Mouse (Mus musculus) forebrain, postnatal 0 days (tissue): ENCODE results near the gene Akap7. TPM values are rescaled to one million over a fixed set of nuclear protein-coding genes. Genes with fewer than 3 reads are reported as not detected.

ENCODE experiments used
- ATAC-seq: fragments of 200-750 bp; cut with Nextera tagmentation; 2 replicates; pipeline ENCODE4 v1.8.0; 2017; ENCODE audit warnings: mild to moderate bottlenecking, moderate library complexity
- DNase-seq: peaks from one replicate; pipeline ENCODE4 v3.0.0-alpha.2; 2015
- H3K27ac ChIP-seq: fragments of 300-500 bp; sonication (generic); 2 replicates; pipeline ENCODE4 v1.5.1; 2014; ENCODE audit warnings: low read depth, mild to moderate bottlenecking, antibody characterized with exemption, low read length, moderate library complexity, mixed read lengths
- H3K27me3 ChIP-seq: fragments of 300-500 bp; sonication (generic); 2 replicates; pipeline ENCODE4 v1.6.1; 2014; ENCODE audit warnings: mild to moderate bottlenecking, low read length, mixed read lengths; ENCODE audit not compliant: insufficient read depth
- H3K36me3 ChIP-seq: fragments of 300-500 bp; sonication (generic); 2 replicates; pipeline ENCODE4 v1.6.1; 2014; ENCODE audit warnings: mild to moderate bottlenecking, moderate library complexity; ENCODE audit not compliant: insufficient read depth
- H3K4me1 ChIP-seq: fragments of 300-500 bp; sonication (generic); 2 replicates; pipeline ENCODE4 v1.6.1; 2014; ENCODE audit warnings: antibody characterized with exemption; ENCODE audit not compliant: insufficient read depth
- H3K4me2 ChIP-seq: fragments of 300-500 bp; sonication (generic); 2 replicates; pipeline ENCODE4 v1.6.1; 2014; ENCODE audit warnings: low read depth, mild to moderate bottlenecking, moderate library complexity
- H3K4me3 ChIP-seq: fragments of 300-500 bp; sonication (generic); 2 replicates; pipeline ENCODE4 v1.5.1; 2014; ENCODE audit warnings: low read depth, low read length, mixed read lengths
- H3K9ac ChIP-seq: fragments of 300-500 bp; sonication (generic); 2 replicates; pipeline ENCODE4 v1.6.1; 2014; ENCODE audit warnings: mild to moderate bottlenecking
- H3K9me3 ChIP-seq: fragments of 300-500 bp; sonication (generic); 2 replicates; pipeline ENCODE4 v1.6.1; 2016; ENCODE audit warnings: low read length
- CTCF ChIP-seq: sonication (generic); IDR thresholded peaks from 2 replicates; pipeline ENCODE4 v1.5.1; 2016; ENCODE audit warnings: antibody characterized with exemption, control low read depth, low read depth
- WGBS: fragments of 180-500 bp; shearing (Covaris S2); extraction: QIAGEN DNeasy Blood & Tissue Kit; methylation state at CpG from one replicate; pipeline ENCODE4 v1.1.7; 2014; 5-methylcytosine and 5-hydroxymethylcytosine counted together
- polyA plus RNA-seq: library from polyadenylated mRNA; unstranded; fragments of >200 nt; fragmentation: Nextera tagmentation; extraction: Ambion mirVana; gene quantifications from 2 replicates; pipeline ENCODE4 v1.2.1, GENCODE M21; 2015
- total RNA-seq: library from RNA; depleted of rRNA; stranded (reverse); fragments of >200 nt; gene quantifications from 2 replicates; pipeline ENCODE4 v1.2.3, GENCODE M21; 2014

The Akap7 gene
- total and polyA plus RNA-seq, 2 experiments from 2014 or later = 64.2 to 106 TPM

DNA sequence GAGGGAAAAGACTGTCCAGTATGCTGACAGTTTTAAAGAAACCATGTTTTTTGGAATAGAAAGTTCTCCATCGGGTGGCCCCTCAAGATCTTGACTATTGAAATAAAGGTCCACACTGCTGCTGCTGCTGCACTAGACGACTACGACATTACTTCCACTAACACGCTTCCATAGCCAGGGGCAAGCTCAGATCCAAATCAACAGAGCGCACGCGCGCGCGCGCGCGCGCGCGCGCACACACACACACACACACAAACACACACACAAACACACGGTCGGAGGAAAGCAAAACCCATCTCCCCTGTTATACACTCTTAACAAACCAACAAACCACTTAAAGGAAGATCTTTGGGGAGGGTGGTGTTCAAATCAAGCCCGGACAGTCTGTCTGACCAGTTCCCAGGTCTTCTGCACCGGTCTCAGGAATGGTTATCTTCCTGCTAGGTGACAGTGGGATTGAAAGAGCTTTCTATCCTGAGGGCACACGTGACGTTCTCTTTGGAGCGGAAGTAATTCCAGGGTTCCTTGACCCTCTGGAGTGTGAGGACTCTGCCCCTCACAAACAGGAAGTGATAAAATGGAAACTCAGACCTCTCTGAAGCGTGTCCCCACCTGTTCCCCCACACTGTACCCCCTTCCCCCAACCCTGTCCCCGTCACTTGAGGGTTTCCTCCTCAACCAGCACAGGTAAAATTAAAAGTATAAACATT, 32.9 kb downstream of the Akap7 start:
- no peak for ATAC-seq
- no peaks in the 10 kb centered on the region for H3K27me3 ChIP-seq
- no peak for DNase-seq
- no peak overlapping the region for H3K27ac ChIP-seq
- H3K4me3 ChIP-seq = no peak overlapping the region
- H3K36me3 ChIP-seq = no peaks in the 10 kb centered on the region
- no peaks in the 10 kb centered on the region for H3K4me1 ChIP-seq
- H3K9ac ChIP-seq = no peak overlapping the region
- 91% methylated on average over 26 of the region's 26 CpGs for WGBS
- no peaks in the 10 kb centered on the region for H3K9me3 ChIP-seq
- TF ChIP-seq CTCF = no peak
- no peak overlapping the region for H3K4me2 ChIP-seq

DNA sequence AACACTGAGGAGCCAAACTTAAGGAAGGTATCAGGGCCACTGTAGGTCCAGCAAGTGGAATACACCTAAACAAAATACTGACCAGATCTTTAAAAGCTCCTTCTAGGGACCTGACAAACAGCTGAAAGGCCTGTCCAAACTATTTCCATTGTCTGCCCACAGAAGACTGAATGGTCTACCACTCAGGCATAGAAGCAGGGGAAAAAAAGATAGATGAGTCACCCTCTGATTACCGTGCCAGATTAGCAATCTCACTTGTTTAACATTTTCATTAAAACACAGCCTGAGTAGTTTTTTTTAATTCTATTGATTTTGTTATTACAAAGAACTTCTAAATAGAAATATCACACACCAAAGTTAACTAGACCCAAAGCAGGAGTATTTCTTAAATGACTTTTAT, 33.9 kb downstream of the Akap7 start:
- no peak overlapping the region for H3K9ac ChIP-seq
- ATAC-seq (no peak), DNase-seq (no peak)

DNA sequence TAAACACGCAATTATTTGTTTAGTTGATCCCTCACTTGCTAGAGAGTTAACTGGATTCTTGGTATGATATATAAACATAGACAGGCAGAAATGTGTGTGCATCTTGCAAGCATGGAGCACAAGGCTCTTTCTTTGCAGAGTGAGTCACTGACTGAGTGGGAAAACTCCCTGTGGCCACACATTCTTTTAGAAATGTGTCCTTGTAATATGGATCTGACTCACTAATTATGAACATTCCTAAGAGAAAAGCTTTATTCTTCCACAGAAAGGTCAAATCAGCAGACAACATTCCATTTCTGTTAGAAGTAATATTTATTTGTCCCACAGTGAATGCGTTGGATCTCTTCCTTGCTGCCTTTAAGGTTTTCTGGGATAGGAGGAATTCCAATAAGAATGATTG, 35.9 kb downstream of the Akap7 start:
- Histone ChIP-seq H3K27me3 (no peaks in the 10 kb centered on the region), H3K9ac (no peak overlapping the region), H3K4me2 (no peak overlapping the region), H3K36me3 (no peaks in the 10 kb centered on the region), H3K4me3 (no peak overlapping the region), H3K27ac (no peak overlapping the region), H3K9me3 (no peaks in the 10 kb centered on the region), H3K4me1 (no peaks in the 10 kb centered on the region)
- 90% methylated on average over 2 of the region's 2 CpGs for WGBS
- ATAC-seq (no peak), DNase-seq (no peak)
- no peak for TF ChIP-seq CTCF

More for the DNA sequence above, 33.9 kb downstream of the Akap7 start:
- Histone ChIP-seq H3K9me3 (no peaks in the 10 kb centered on the region), H3K36me3 (no peaks in the 10 kb centered on the region), H3K27me3 (no peaks in the 10 kb centered on the region), H3K4me1 (no peaks in the 10 kb centered on the region), H3K4me3 (no peak overlapping the region), H3K4me2 (no peak overlapping the region), H3K27ac (no peak overlapping the region)
- no peak for TF ChIP-seq CTCF
- WGBS = 49% methylated on average over 1 of the region's 1 CpGs

DNA sequence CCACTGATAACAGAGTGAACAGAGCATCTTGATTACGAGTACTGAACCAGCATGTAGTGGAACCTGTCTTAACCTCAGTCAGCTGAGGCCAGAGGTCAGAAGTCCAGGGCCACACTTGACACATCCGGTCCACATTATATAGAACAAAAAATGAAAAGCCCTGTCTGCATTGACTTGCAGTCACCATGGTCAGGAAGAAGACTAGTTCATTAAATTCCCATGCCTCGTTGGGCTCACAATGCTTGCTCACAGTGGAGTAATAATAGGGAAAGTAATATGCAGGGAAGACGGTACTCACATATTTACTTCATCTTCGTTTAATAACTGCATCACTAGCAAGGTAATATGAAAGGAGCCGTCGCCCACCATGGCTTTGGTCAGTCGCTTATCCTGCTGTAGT, 36.5 kb downstream of the Akap7 start:
- Histone ChIP-seq H3K4me2 (no peak overlapping the region), H3K9ac (no peak overlapping the region), H3K4me1 (no peaks in the 10 kb centered on the region), H3K36me3 (no peaks in the 10 kb centered on the region), H3K27me3 (no peaks in the 10 kb centered on the region), H3K9me3 (no peaks in the 10 kb centered on the region), H3K4me3 (no peak overlapping the region), H3K27ac (no peak overlapping the region)
- 73% methylated on average over 8 of the region's 8 CpGs for WGBS
- DNase-seq (no peak), ATAC-seq (no peak)
- no peak for TF ChIP-seq CTCF

DNA sequence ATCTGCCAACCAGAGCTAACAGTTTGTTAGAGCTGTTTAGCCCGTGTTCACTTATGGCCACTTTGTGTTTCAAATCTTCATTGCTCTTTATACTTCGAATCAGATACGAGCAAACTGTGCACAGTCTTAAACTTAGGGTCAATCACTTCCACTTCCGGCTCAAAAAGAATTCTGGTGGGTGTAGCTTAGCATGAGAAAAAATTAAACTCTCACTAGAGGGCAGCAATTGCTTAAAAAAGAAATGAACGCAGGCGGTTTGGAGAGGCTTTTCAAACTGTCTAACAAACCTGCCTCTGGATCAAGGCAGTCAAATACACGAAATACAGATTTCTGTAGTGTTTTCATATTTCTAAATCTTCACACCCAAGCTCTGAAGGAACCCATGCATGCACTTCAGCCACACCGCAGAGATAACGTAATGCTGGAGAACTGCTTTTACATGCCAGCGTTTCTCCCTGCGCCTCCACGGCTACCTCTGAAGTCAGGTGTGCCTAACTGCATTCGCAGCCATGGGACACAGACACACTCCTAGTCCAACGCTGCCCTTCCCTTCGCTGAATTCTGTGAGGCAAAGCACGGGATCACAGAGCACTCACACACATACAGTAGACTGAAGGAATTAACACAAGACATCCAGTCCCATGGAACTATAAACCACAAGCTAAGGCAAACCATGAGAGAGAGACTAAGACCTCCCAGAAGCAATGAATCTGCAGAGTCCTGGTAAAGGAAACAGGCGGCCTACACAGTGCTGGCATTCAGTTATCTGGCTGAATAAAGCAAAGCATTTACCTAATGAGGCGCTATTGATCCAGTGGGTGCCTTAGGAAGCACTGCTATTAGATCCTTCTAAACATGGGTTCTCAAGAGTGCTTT, 39.0 kb downstream of the Akap7 start:
- Histone ChIP-seq H3K4me3 (no peak overlapping the region), H3K27me3 (no peaks in the 10 kb centered on the region), H3K36me3 (no peaks in the 10 kb centered on the region), H3K9me3 (no peaks in the 10 kb centered on the region), H3K4me2 (no peak overlapping the region), H3K9ac (no peak overlapping the region), H3K27ac (no peak overlapping the region), H3K4me1 (no peaks in the 10 kb centered on the region)
- DNase-seq = peak; percentile 83
- WGBS = 48% methylated on average over 18 of the region's 18 CpGs
- TF ChIP-seq CTCF = peak; percentile 67
- peak; percentile 91 for ATAC-seq

DNA sequence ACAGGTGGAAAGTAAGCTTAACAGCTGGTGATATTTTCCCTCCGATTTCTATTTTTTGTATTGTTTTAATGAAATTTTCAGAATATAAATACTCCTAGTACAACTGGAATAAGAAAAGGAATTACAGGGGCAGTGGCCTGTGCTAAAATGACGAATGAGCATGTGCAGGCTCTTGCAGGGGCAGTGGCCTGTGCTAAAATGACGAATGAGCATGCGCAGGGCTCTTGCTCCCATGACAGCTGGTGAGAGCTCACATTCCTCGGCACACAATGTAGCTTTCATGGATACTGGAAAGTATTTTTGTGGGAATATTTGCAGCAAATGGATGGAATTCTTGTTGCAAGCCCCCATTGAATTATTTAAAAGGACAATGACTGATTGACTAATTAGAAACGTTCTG, 46.5 kb downstream of the Akap7 start:
- no peak overlapping the region for H3K4me3 ChIP-seq
- H3K27me3 ChIP-seq = no peaks in the 10 kb centered on the region
- ATAC-seq (no peak), DNase-seq (no peak)
- H3K27ac ChIP-seq = no peak overlapping the region
- no peaks in the 10 kb centered on the region for H3K9me3 ChIP-seq
- no peaks in the 10 kb centered on the region for H3K4me1 ChIP-seq
- H3K9ac ChIP-seq = no peak overlapping the region
- H3K4me2 ChIP-seq = no peak overlapping the region
- TF ChIP-seq CTCF = no peak
- H3K36me3 ChIP-seq = no peaks in the 10 kb centered on the region
- WGBS = 41% methylated on average over 6 of the region's 6 CpGs

DNA sequence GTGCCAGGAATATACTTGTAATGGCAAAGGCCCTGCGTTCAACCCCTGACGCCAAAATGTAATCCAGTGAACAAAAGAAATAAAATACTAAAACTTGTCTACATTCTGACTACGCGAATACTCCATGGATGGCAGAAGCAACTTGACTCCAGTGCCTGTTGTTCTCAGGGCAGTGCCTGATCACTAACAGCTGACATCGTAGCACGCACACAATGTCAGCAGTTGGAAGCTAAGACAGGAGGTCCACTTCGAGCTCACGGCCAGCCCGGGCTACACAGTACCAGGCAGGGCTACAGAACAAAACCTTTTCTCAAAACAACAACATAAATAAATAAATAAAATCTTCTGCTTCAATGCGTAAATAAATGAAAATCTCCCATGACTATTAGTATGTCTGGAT, 46.9 kb downstream of the Akap7 start:
- Histone ChIP-seq H3K9ac (no peak overlapping the region), H3K4me2 (no peak overlapping the region), H3K27me3 (no peaks in the 10 kb centered on the region), H3K36me3 (no peaks in the 10 kb centered on the region), H3K9me3 (no peaks in the 10 kb centered on the region), H3K27ac (no peak overlapping the region), H3K4me3 (no peak overlapping the region), H3K4me1 (no peaks in the 10 kb centered on the region)
- WGBS = 92% methylated on average over 10 of the region's 10 CpGs
- ATAC-seq (no peak), DNase-seq (no peak)
- no peak for TF ChIP-seq CTCF
